Mouse (Mus musculus): ENCODE data around the gene Dph1. TPM values are rescaled to one million over a fixed set of nuclear protein-coding genes. Genes with fewer than 3 reads are reported as not detected.

Dph1 gene
- polyA plus RNA-seq (2015; fragmentation: Nextera tagmentation; extraction: Ambion mirVana), result 19.7 and 21.0 TPM in 2 replicates

DNA sequence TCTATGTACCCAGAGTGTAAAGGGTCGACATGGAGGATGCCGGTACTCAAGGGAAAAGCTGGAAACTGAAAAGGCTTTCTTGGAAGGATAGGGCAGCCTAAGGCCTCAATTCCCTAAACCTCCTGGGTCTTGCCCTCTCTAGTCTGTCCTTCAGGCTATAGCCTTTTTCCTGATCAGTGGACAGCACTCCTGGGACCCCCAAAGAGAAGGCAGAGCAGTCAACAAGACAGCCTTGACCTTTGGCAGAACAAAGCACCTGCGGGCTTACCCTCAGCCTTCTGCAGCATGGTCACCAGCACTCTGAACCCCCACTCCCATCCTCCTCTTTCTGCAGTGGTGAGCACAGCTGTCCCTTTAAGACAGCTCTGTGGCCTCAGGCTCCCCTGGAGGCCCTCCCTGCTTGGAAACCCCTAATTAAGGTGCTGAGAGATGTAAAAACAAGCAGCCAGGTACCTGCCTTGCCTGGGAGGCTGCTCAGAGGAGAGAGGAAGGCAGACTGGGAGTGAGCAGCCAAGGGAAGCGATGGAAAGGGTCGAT is at the start of gene Dph1:
Dph1 (minus strand) TSS at position 337 of the 537 bp plus-strand sequence.
- Histone ChIP-seq H3K27me3 (ENCODE audit: control insufficient read depth, insufficient read depth, low read length) (peaks cover 5% of the 10 kb centered on the region), H3K4me2 (ENCODE audit: low read depth, low read length) (peak within 1 kb of the TSS; percentile 90), H3K4me1 (ENCODE audit: control insufficient read depth, insufficient read depth, low read length) (peaks cover 40% of the 10 kb centered on the region), H3K27ac (ENCODE audit: low read length) (peak within 1 kb of the TSS; percentile 78), H3K4me3 (ENCODE audit: low read length) (peak within 1 kb of the TSS; percentile 75), H3K9me3 (replicated peaks; ENCODE audit: control insufficient read depth, low read length) (no peaks in the 10 kb centered on the region), H3K9ac (ENCODE audit: low read length) (peak within 1 kb of the TSS; percentile 76), H3K36me3 (ENCODE audit: control insufficient read depth, insufficient read depth) (no peaks in the 10 kb centered on the region)
- no peak for ATAC-seq (replicated peaks; ENCODE audit: extremely low read depth, insufficient read depth, low FRiP score)
- 56% methylated on average over 5 of the region's 5 CpGs for WGBS

DNA sequence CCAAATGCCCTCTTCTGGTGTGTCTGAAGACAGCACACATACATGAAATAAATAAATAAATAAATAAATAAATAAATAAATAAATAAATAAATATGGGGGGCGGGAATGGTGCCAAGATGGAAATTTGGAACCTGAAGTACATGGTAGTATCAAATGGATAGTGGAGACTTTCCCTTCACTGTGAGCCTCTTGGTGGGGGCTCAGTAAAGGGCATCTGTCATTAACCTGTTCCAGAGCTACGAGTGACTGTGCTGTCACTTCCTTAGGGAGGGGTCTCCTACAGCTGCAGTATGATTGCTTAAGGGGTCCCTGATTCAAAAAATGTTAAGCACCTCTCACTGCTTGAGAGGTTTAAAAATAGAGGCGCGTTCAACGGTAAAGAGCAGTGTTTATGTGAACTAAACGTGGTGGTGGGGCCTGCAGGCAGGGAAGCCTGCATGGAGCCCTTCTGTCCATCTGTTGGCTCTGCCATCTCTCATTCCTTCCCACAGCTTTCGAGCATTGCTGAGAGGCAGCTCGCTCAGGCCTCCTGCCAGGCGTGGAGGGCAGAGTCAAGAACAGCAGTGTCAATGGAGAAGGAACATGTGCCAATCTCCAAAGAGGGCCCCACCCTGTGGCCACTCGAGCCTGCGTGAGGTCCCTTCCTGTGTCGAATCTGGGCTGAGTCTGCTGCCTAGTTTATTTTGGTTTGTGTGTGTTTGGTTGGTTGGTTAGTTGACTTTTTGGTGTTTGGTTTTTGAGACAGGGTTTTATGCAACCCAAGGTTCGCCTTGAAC is 49.3 kb upstream of the Dph1 start:
- ATAC-seq (replicated peaks; ENCODE audit: extremely low read depth, insufficient read depth, low FRiP score), result peak; percentile 73
- Histone ChIP-seq H3K4me3 (ENCODE audit: low read length) (no peak overlapping the region), H3K27me3 (ENCODE audit: control insufficient read depth, insufficient read depth, low read length) (no peaks in the 10 kb centered on the region), H3K9ac (ENCODE audit: low read length) (no peak overlapping the region), H3K36me3 (ENCODE audit: control insufficient read depth, insufficient read depth) (no peaks in the 10 kb centered on the region), H3K4me1 (ENCODE audit: control insufficient read depth, insufficient read depth, low read length) (peaks cover 39% of the 10 kb centered on the region), H3K9me3 (replicated peaks; ENCODE audit: control insufficient read depth, low read length) (no peaks in the 10 kb centered on the region), H3K4me2 (ENCODE audit: low read depth, low read length) (peak overlapping the region; percentile 17; the same call in 1 of the 2 replicates), H3K27ac (ENCODE audit: low read length) (peak overlapping the region; percentile 90)
- 37% methylated on average over 13 of the region's 13 CpGs for WGBS

DNA sequence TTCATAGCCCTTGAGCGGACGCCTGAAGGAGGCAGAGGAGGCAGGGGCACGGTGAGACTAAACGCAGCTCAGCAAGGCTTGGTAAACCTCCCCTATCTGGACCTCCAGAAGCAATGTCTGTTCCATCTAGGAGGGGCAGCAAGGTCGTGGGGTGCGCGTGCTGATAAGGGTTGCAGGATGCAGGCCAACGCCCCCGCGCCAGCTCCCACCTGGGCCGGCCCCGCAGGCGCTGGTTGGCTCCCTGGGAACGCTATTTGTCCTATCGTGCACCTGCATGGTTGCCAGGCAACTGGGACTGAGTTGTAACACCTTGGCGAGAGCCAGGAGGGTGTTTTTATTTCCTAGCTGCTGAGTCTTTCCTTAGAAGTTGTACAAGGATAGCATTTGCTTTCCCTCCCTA is 43.7 kb upstream of the Dph1 start:
- Histone ChIP-seq H3K4me1 (ENCODE audit: control insufficient read depth, insufficient read depth, low read length) (peaks cover 13% of the 10 kb centered on the region; the same call in 1 of the 2 replicates), H3K36me3 (ENCODE audit: control insufficient read depth, insufficient read depth) (no peaks in the 10 kb centered on the region), H3K4me2 (ENCODE audit: low read depth, low read length) (no peak overlapping the region), H3K27ac (ENCODE audit: low read length) (no peak overlapping the region), H3K4me3 (ENCODE audit: low read length) (no peak overlapping the region), H3K9ac (ENCODE audit: low read length) (0 out of 2 replicates have a peak overlapping the region, but pooled peaks have one; percentile 26), H3K27me3 (ENCODE audit: control insufficient read depth, insufficient read depth, low read length) (no peaks in the 10 kb centered on the region), H3K9me3 (replicated peaks; ENCODE audit: control insufficient read depth, low read length) (no peaks in the 10 kb centered on the region)
- WGBS, result 18% methylated on average over 16 of the region's 16 CpGs
- no peak for ATAC-seq (replicated peaks; ENCODE audit: extremely low read depth, insufficient read depth, low FRiP score)

DNA sequence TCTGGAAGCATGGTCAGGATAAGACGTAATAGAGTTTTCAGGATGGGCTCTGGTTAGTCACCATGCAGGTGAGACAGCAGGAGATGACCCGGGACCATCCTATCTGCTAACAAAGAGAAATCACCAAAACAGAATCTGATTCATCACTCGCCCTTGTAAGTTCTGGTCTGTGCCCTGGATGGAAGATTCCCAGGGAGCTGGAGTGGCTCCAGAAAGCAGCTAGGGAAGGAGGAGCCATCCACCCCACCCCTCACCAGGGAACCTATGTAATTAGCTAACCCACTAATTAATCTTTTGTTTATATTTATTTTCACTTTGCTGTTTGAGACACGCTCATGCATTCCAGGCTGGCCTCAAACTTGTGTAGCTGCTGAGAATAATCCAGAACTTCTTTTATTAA is 41.4 kb upstream of the Dph1 start:
- WGBS, result 78% methylated on average over 4 of the region's 4 CpGs
- no peak for ATAC-seq (replicated peaks; ENCODE audit: extremely low read depth, insufficient read depth, low FRiP score)
- Histone ChIP-seq H3K9me3 (replicated peaks; ENCODE audit: control insufficient read depth, low read length) (no peaks in the 10 kb centered on the region), H3K27ac (ENCODE audit: low read length) (no peak overlapping the region), H3K4me2 (ENCODE audit: low read depth, low read length) (no peak overlapping the region), H3K36me3 (ENCODE audit: control insufficient read depth, insufficient read depth) (no peaks in the 10 kb centered on the region), H3K4me1 (ENCODE audit: control insufficient read depth, insufficient read depth, low read length) (peaks cover 13% of the 10 kb centered on the region; the same call in 1 of the 2 replicates), H3K9ac (ENCODE audit: low read length) (no peak overlapping the region), H3K27me3 (ENCODE audit: control insufficient read depth, insufficient read depth, low read length) (no peaks in the 10 kb centered on the region), H3K4me3 (ENCODE audit: low read length) (no peak overlapping the region)

DNA sequence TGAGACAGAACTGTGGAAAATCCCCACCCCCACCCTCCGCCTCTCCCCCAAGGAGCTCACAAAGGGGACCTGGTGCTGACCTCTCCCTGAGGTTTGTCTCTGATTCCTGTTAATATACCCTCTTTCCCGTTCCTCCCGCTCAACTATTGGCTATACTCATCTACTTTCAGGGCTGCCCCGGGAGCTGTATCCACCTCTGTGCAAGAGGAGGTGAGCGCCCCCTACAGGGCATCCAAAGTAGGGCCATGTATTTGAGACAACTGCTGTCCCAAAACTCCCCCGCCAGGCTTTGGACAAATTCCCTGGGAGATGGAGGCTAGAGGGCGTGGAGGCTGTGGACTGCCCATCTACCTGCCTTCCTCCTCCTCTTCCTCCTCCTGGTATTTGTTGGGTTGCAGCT is 40.7 kb upstream of the Dph1 start:
- peaks cover 13% of the 10 kb centered on the region; the same call in 1 of the 2 replicates for H3K4me1 ChIP-seq (ENCODE audit: control insufficient read depth, insufficient read depth, low read length)
- no peaks in the 10 kb centered on the region for H3K9me3 ChIP-seq (replicated peaks; ENCODE audit: control insufficient read depth, low read length)
- H3K36me3 ChIP-seq (ENCODE audit: control insufficient read depth, insufficient read depth), result no peaks in the 10 kb centered on the region
- H3K27ac ChIP-seq (ENCODE audit: low read length), result no peak overlapping the region
- 11% methylated on average over 7 of the region's 7 CpGs for WGBS
- peak; percentile 47 for ATAC-seq (replicated peaks; ENCODE audit: extremely low read depth, insufficient read depth, low FRiP score)
- H3K9ac ChIP-seq (ENCODE audit: low read length), result no peak overlapping the region
- H3K27me3 ChIP-seq (ENCODE audit: control insufficient read depth, insufficient read depth, low read length), result no peaks in the 10 kb centered on the region
- no peak overlapping the region for H3K4me3 ChIP-seq (ENCODE audit: low read length)
- 0 out of 2 replicates have a peak overlapping the region, but pooled peaks have one; percentile 14 for H3K4me2 ChIP-seq (ENCODE audit: low read depth, low read length)

DNA sequence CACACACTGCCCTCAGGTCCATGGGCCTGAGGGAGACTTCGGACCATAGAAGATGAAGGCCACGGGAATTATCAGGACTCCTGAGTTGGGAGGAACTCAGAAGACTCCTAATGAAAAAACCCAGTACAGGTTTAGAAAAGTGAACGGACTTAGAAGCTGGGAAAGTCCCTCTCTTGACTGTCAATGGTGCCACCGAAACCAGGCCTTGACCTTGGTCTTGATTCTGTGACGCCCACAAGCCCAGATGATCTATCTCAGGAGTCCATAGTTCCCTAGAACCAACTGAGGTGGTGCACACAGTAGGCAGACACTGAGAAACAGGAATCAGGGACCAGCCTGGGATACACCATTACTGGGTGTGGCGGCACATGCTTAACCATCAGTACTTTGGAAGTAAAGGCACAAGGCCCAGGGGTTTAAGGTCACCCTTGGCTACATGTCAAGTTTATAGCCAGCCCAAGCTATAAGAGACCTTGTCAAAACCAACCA is 39.3 kb upstream of the Dph1 start:
- no peak for ATAC-seq (replicated peaks; ENCODE audit: extremely low read depth, insufficient read depth, low FRiP score)
- H3K4me1 ChIP-seq (ENCODE audit: control insufficient read depth, insufficient read depth, low read length), result peaks cover 13% of the 10 kb centered on the region; the same call in 1 of the 2 replicates
- 95% methylated on average over 6 of the region's 6 CpGs for WGBS

DNA sequence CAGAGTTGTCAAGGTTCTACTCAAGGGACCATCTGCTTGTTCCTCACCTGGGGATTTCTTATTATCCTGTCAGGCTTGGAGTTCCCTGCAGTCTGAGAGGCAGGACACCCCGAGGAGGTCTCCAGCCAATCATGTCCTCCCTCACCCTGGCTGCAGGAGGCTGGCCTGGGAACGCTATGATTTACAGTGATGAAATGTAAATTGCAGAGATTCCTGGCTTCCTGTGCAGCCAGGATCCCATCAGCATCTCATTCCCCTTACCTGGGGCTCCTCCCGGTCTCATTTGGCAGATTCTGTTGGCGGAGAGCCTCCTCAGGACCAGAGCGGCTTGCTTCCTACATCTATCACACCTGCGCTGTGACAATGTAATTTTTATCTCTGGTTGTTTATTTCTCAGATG is 38.2 kb upstream of the Dph1 start:
- Histone ChIP-seq H3K36me3 (ENCODE audit: control insufficient read depth, insufficient read depth) (no peaks in the 10 kb centered on the region), H3K9me3 (replicated peaks; ENCODE audit: control insufficient read depth, low read length) (no peaks in the 10 kb centered on the region), H3K4me3 (ENCODE audit: low read length) (no peak overlapping the region), H3K27me3 (ENCODE audit: control insufficient read depth, insufficient read depth, low read length) (no peaks in the 10 kb centered on the region), H3K4me1 (ENCODE audit: control insufficient read depth, insufficient read depth, low read length) (0 out of 2 replicates have a peak, but pooled peaks cover 3% of the 10 kb centered on the region), H3K27ac (ENCODE audit: low read length) (no peak overlapping the region), H3K9ac (ENCODE audit: low read length) (no peak overlapping the region), H3K4me2 (ENCODE audit: low read depth, low read length) (no peak overlapping the region)
- 76% methylated on average over 6 of the region's 6 CpGs for WGBS
- ATAC-seq (replicated peaks; ENCODE audit: extremely low read depth, insufficient read depth, low FRiP score), result no peak

More for the DNA sequence above, 39.3 kb upstream of the Dph1 start:
- Histone ChIP-seq H3K36me3 (ENCODE audit: control insufficient read depth, insufficient read depth) (no peaks in the 10 kb centered on the region), H3K4me2 (ENCODE audit: low read depth, low read length) (no peak overlapping the region), H3K27me3 (ENCODE audit: control insufficient read depth, insufficient read depth, low read length) (no peaks in the 10 kb centered on the region), H3K9me3 (replicated peaks; ENCODE audit: control insufficient read depth, low read length) (no peaks in the 10 kb centered on the region), H3K4me3 (ENCODE audit: low read length) (no peak overlapping the region), H3K27ac (ENCODE audit: low read length) (no peak overlapping the region), H3K9ac (ENCODE audit: low read length) (no peak overlapping the region)

DNA sequence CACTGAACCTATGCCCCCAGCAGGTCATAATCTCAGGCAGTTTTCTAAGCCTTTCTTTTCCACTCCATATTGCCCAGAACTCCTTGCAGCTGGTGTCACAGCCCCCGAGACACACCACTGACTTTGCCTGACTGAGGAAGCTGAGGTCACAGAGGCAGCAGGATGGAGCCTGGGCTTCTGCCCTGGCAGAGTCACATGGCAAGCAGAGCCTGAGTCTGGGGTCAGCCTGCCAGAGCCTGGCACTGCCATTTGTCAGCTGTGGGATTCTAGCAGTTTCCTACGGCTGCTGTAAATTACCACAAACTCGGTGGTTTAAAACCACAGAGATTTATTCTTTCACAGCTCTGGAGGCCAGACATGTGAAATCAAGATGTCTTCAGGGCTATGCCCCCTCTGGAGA is 36.6 kb upstream of the Dph1 start:
- H3K4me3 ChIP-seq (ENCODE audit: low read length), result no peak overlapping the region
- no peaks in the 10 kb centered on the region for H3K9me3 ChIP-seq (replicated peaks; ENCODE audit: control insufficient read depth, low read length)
- no peak for ATAC-seq (replicated peaks; ENCODE audit: extremely low read depth, insufficient read depth, low FRiP score)
- H3K9ac ChIP-seq (ENCODE audit: low read length), result no peak overlapping the region
- no peak overlapping the region for H3K4me2 ChIP-seq (ENCODE audit: low read depth, low read length)
- 65% methylated on average over 3 of the region's 3 CpGs for WGBS
- H3K27ac ChIP-seq (ENCODE audit: low read length), result no peak overlapping the region
- no peaks in the 10 kb centered on the region for H3K36me3 ChIP-seq (ENCODE audit: control insufficient read depth, insufficient read depth)
- 0 out of 2 replicates have a peak, but pooled peaks cover 3% of the 10 kb centered on the region for H3K4me1 ChIP-seq (ENCODE audit: control insufficient read depth, insufficient read depth, low read length)
- no peaks in the 10 kb centered on the region for H3K27me3 ChIP-seq (ENCODE audit: control insufficient read depth, insufficient read depth, low read length)

DNA sequence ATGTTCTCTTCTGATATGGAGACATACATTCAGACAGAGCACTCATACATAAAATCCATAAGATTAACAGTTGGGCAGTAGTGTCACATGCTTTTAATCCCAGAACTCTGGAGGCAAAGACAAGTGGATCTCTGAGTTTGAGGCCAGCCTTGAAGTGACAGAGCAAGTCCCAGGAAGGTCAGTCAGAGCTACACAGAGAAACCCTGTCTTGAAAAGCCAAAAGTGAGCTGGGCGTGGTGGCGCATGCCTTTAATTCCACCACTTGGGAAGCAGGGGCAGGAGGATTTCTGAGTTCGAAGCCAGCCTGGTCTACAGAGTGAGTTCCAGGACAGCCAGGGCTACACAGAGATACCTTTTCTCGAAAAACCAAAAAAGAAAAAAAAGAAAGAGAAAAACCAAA is 33.8 kb upstream of the Dph1 start:
- H3K9me3 ChIP-seq (replicated peaks; ENCODE audit: control insufficient read depth, low read length), result no peaks in the 10 kb centered on the region
- H3K36me3 ChIP-seq (ENCODE audit: control insufficient read depth, insufficient read depth), result no peaks in the 10 kb centered on the region
- no peak overlapping the region for H3K9ac ChIP-seq (ENCODE audit: low read length)
- no peak overlapping the region for H3K27ac ChIP-seq (ENCODE audit: low read length)
- H3K27me3 ChIP-seq (ENCODE audit: control insufficient read depth, insufficient read depth, low read length), result no peaks in the 10 kb centered on the region
- no peak overlapping the region for H3K4me3 ChIP-seq (ENCODE audit: low read length)
- 87% methylated on average over 4 of the region's 4 CpGs for WGBS
- no peak overlapping the region for H3K4me2 ChIP-seq (ENCODE audit: low read depth, low read length)
- ATAC-seq (replicated peaks; ENCODE audit: extremely low read depth, insufficient read depth, low FRiP score), result no peak
- peaks cover 15% of the 10 kb centered on the region for H3K4me1 ChIP-seq (ENCODE audit: control insufficient read depth, insufficient read depth, low read length)
